Mouse (Mus musculus) hindbrain, embryonic 11.5 days (tissue): ENCODE data around the gene Olfr524. TPM values are rescaled to one million over a fixed set of nuclear protein-coding genes. Genes with fewer than 3 reads are reported as not detected.

Experiments
- polyA plus RNA-seq: library from polyadenylated mRNA; unstranded; fragments of >200 nt; fragmentation: Nextera tagmentation; extraction: Ambion mirVana; gene quantifications from 2 replicates; pipeline ENCODE4 v1.2.1, GENCODE M21; 2014

Gene Olfr524
- polyA plus RNA-seq, 1 experiment from 2014 or later: not detected

Other genes with a start within 250 kb of the Olfr524 start
- gene 6430531B16Rik, start 227.2 kb downstream of the Olfr524 start, polyA plus RNA-seq: 0.29 and 0.68 TPM in 2 replicates
- gene Adam8, start 213.4 kb downstream of the Olfr524 start, polyA plus RNA-seq: 2.6 and 3.1 TPM in 2 replicates
- gene Zfp511, start 169.6 kb downstream of the Olfr524 start, polyA plus RNA-seq: 47.0 and 49.9 TPM in 2 replicates
- 58.1 and 67.4 TPM in 2 replicates for gene Tubgcp2, start 169.3 kb downstream of the Olfr524 start, polyA plus RNA-seq
- gene Msx3, start 156.9 kb downstream of the Olfr524 start, polyA plus RNA-seq: 106 and 139 TPM in 2 replicates
- gene Caly, start 123.4 kb downstream of the Olfr524 start, polyA plus RNA-seq: 11.2 and 12.1 TPM in 2 replicates
- 0.27 TPM in 1 of 2 replicates, not detected in the other for gene Prap1, start 112.6 kb downstream of the Olfr524 start, polyA plus RNA-seq
- gene Fuom, start 103.5 kb downstream of the Olfr524 start, polyA plus RNA-seq: 17.7 and 18.4 TPM in 2 replicates
- 15.2 and 15.8 TPM in 2 replicates for gene Paox, start 90.2 kb downstream of the Olfr524 start, polyA plus RNA-seq
- gene Echs1, start 89.5 kb downstream of the Olfr524 start, polyA plus RNA-seq: 168 and 184 TPM in 2 replicates
- 22.0 and 32.2 TPM in 2 replicates for gene Mtg1, start 68.4 kb downstream of the Olfr524 start, polyA plus RNA-seq
- 0.94 and 1.9 TPM in 2 replicates for gene Sprn, start 51.1 kb downstream of the Olfr524 start, polyA plus RNA-seq
- gene Olfr522, start 41.2 kb downstream of the Olfr524 start, polyA plus RNA-seq: not detected in 2 replicates
- not detected in 2 replicates for gene Olfr523, start 32.7 kb downstream of the Olfr524 start, polyA plus RNA-seq
- gene Cd163l1, start 12.3 kb upstream of the Olfr524 start, polyA plus RNA-seq: not detected in 2 replicates
- not detected in 2 replicates for gene 5830411N06Rik, start 41.3 kb upstream of the Olfr524 start, polyA plus RNA-seq
- gene Olfr525, start 114.9 kb upstream of the Olfr524 start, polyA plus RNA-seq: not detected in 2 replicates
- not detected in 2 replicates for gene Olfr527, start 128.1 kb upstream of the Olfr524 start, polyA plus RNA-seq
- gene Olfr60, start 155.7 kb upstream of the Olfr524 start, polyA plus RNA-seq: not detected in 2 replicates
- not detected in 2 replicates for gene Olfr530, start 170.4 kb upstream of the Olfr524 start, polyA plus RNA-seq
- not detected in 2 replicates for gene Olfr531, start 197.0 kb upstream of the Olfr524 start, polyA plus RNA-seq
- not detected in 2 replicates for gene Olfr532, start 215.7 kb upstream of the Olfr524 start, polyA plus RNA-seq